Mouse (Mus musculus) midbrain, embryonic 14.5 days (tissue): ENCODE measurements around the gene Gm10234. TPM values are rescaled to one million over a fixed set of nuclear protein-coding genes. Genes with fewer than 3 reads are reported as not detected.

Experiments
- ATAC-seq: fragments of 200-750 bp; cut with Nextera tagmentation; 2 replicates; pipeline ENCODE4 v1.8.0; 2017; ENCODE audit warnings: moderate number of reproducible peaks, moderate library complexity; ENCODE audit not compliant: low FRiP score, low TSS enrichment
- DNase-seq: peaks from one replicate; pipeline ENCODE4 v3.0.0-alpha.2; 2015
- H3K27ac ChIP-seq: fragments of 300-500 bp; sonication (generic); replicated peaks from 2 replicates; pipeline ENCODE4 v1.5.1; 2014; ENCODE audit warnings: mild to moderate bottlenecking, low read depth, low read length, moderate library complexity
- H3K27me3 ChIP-seq: fragments of 300-500 bp; sonication (generic); 2 replicates; pipeline ENCODE4 v1.6.1; 2014; ENCODE audit warnings: low read length, control low read depth, mixed read lengths; ENCODE audit not compliant: control insufficient read depth, insufficient read depth
- H3K36me3 ChIP-seq: fragments of 300-500 bp; sonication (generic); 2 replicates; pipeline ENCODE4 v1.6.1; 2014; ENCODE audit warnings: low read length, control low read depth; ENCODE audit not compliant: control insufficient read depth, insufficient read depth
- H3K4me1 ChIP-seq: fragments of 300-500 bp; sonication (generic); 2 replicates; pipeline ENCODE4 v1.6.1; 2014; ENCODE audit warnings: mild to moderate bottlenecking, antibody characterized with exemption, low read length, control low read depth; ENCODE audit not compliant: control insufficient read depth, insufficient read depth
- H3K4me2 ChIP-seq: fragments of 300-500 bp; sonication (generic); 2 replicates; pipeline ENCODE4 v1.6.1; 2014; ENCODE audit warnings: mild to moderate bottlenecking, low read length, moderate library complexity
- H3K4me3 ChIP-seq: fragments of 300-500 bp; sonication (generic); replicated peaks from 2 replicates; pipeline ENCODE4 v1.5.1; 2014; ENCODE audit warnings: low read depth, low read length
- H3K9ac ChIP-seq: fragments of 300-500 bp; sonication (generic); replicated peaks from 2 replicates; pipeline ENCODE4 v1.6.1; 2014; ENCODE audit warnings: mild to moderate bottlenecking, low read length, moderate library complexity
- H3K9me3 ChIP-seq: fragments of 300-500 bp; sonication (generic); 2 replicates; pipeline ENCODE4 v1.6.1; 2016; ENCODE audit warnings: low read length, control low read depth, mixed read lengths; ENCODE audit not compliant: control insufficient read depth
- WGBS: fragments of 180-500 bp; shearing (Covaris S2); extraction: QIAGEN DNeasy Blood & Tissue Kit; methylation state at CpG from one replicate; pipeline ENCODE4 v1.1.7; 2014; 5-methylcytosine and 5-hydroxymethylcytosine counted together
- polyA plus RNA-seq: library from polyadenylated mRNA; unstranded; fragments of >200 nt; fragmentation: Nextera tagmentation; extraction: Ambion mirVana; gene quantifications from 2 replicates; pipeline ENCODE4 v1.2.1, GENCODE M21; 2014

The Gm10234 gene
- polyA plus RNA-seq, 1 experiment from 2014 or later, result not detected

DNA sequence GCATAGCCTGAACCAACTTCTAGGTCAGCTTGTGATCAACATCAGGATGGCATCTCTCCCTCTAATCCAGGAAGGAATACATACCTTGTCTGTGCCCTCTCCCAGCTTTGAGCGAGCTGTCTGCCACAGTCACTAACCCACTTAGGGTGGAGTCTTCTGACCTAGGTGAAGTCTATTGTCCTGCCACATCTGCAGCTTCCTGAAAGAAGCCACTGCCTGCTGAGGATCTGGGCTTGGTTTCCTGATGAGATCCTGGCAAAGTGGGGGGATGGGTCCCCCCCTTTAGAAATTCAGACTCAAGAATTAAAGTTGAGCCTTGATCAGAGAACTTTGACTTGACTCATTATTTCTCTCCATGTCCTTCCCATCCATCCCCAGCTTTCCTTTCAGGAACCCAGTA is 32.0 kb downstream of the Gm10234 start:
- ATAC-seq (no peak), DNase-seq (no peak)
- Histone ChIP-seq H3K4me3 (no peak overlapping the region), H3K27ac (no peak overlapping the region), H3K4me2 (no peak overlapping the region), H3K4me1 (no peaks in the 10 kb centered on the region), H3K27me3 (no peaks in the 10 kb centered on the region), H3K9me3 (no peaks in the 10 kb centered on the region), H3K36me3 (no peaks in the 10 kb centered on the region), H3K9ac (no peak overlapping the region)
- WGBS, result 100% methylated on average over 1 of the region's 1 CpGs

DNA sequence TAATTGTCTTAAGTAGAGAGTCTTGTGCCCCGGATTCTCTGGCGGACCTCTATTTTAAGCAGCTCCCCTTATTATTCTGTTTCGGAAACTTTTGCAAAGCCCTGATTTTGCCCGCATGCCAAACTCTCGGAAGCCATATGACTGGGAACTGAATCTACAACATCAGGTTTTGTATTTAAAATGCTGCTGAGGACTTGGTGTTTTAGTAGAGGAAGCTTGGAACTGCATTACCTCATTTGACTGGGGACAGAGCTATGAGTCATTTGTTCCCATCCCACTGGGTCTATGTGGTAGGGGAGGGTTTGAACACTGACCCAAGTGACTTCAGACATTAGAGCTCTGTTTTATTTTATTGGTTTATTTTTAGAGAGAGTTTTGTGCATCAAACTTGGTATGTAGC is 38.2 kb downstream of the Gm10234 start:
- 90% methylated on average over 5 of the region's 5 CpGs for WGBS

DNA sequence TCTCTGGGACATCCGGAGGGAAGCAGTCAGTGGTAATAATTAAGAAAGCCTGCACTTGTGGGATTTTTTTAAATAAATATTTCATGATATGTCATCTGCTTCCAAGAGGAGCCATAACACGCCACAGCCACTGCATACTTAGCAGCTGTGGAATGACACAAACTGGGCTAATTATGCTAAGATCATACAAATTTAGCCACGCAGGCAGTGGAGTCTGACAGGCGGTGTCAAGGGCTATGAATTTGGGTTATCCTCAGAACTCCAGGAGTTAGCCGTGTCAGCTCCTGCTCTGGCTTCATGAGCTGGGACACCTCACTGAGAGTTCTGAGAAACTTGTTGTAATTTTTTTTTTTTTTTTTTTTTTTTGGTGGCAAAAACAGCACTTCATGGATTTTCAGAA is 40.8 kb downstream of the Gm10234 start:
- Histone ChIP-seq H3K27ac (no peak overlapping the region), H3K4me3 (no peak overlapping the region), H3K9ac (no peak overlapping the region), H3K36me3 (no peaks in the 10 kb centered on the region), H3K27me3 (no peaks in the 10 kb centered on the region), H3K9me3 (no peaks in the 10 kb centered on the region), H3K4me1 (no peaks in the 10 kb centered on the region), H3K4me2 (no peak overlapping the region)
- peak; percentile 25 for DNase-seq
- 65% methylated on average over 5 of the region's 5 CpGs for WGBS
- ATAC-seq, result no peak

More for the DNA sequence above, 38.2 kb downstream of the Gm10234 start:
- H3K27me3 ChIP-seq, result no peaks in the 10 kb centered on the region
- no peaks in the 10 kb centered on the region for H3K9me3 ChIP-seq
- no peak overlapping the region for H3K9ac ChIP-seq
- no peaks in the 10 kb centered on the region for H3K4me1 ChIP-seq
- no peaks in the 10 kb centered on the region for H3K36me3 ChIP-seq
- no peak for ATAC-seq
- no peak overlapping the region for H3K4me2 ChIP-seq
- DNase-seq, result no peak
- H3K27ac ChIP-seq, result no peak overlapping the region
- H3K4me3 ChIP-seq, result no peak overlapping the region

DNA sequence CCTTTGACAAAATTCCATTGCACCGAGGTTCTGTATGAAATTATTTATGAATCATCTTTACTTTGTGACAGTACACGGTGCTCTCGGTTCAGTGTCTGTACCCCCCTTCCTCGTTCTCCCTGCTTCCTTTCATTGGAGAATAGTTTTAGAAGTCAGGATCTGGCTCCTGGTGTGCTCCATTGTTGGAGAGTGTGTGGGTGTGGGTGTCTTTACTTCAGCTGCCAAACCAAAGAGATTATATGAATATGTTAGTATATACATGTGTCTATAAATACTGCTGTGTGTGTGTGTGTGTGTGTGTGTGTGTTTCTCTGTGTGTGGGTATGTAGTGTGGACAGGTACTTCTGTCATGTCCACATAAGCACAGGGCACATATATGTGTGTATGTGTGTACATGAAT is 49.9 kb downstream of the Gm10234 start:
- H3K27ac ChIP-seq, result no peak overlapping the region
- DNase-seq (no peak), ATAC-seq (no peak)
- H3K4me2 ChIP-seq, result no peak overlapping the region
- no peaks in the 10 kb centered on the region for H3K9me3 ChIP-seq
- no peak overlapping the region for H3K9ac ChIP-seq
- no peaks in the 10 kb centered on the region for H3K27me3 ChIP-seq
- H3K4me1 ChIP-seq, result no peaks in the 10 kb centered on the region
- H3K36me3 ChIP-seq, result no peaks in the 10 kb centered on the region
- WGBS, result 70% methylated on average over 4 of the region's 4 CpGs
- no peak overlapping the region for H3K4me3 ChIP-seq

Other genes starting within 250 kb of the Gm10234 start
- 5.6 and 6.0 TPM in 2 replicates for gene Kbtbd8, start 204.9 kb upstream of the Gm10234 start, polyA plus RNA-seq